Mouse (Mus musculus) cerebellum, adult 9-10 months (tissue): ENCODE measurements around the gene Aagab.

Experiments used
- DNase-seq: peaks from one replicate; pipeline ENCODE4 v3.0.0; 2022

Gene Aagab

GRCm38 (mm10) chr9:63609246-63609645, 6.8 kb downstream of the Aagab start:
- no peak for DNase-seq

GRCm38 (mm10) chr9:63609776-63610175, 7.3 kb downstream of the Aagab start:
- DNase-seq: no peak

- DNase-seq: no peak
Measured at GRCm38 (mm10) chr9:63610231-63610630, 7.8 kb downstream of the Aagab start.

GRCm38 (mm10) chr9:63610841-63611366, 8.4 kb downstream of the Aagab start:
- DNase-seq: no peak

- no peak for DNase-seq
Measured at GRCm38 (mm10) chr9:63611967-63612366, 9.5 kb downstream of the Aagab start.

GRCm38 (mm10) chr9:63612565-63613515, 10.4 kb downstream of the Aagab start:
- DNase-seq: peak; percentile 55

GRCm38 (mm10) chr9:63613569-63613968, 11.1 kb downstream of the Aagab start:
- DNase-seq: no peak

GRCm38 (mm10) chr9:63614018-63614985, 11.8 kb downstream of the Aagab start:
- no peak for DNase-seq

GRCm38 (mm10) chr9:63617967-63618366, 15.5 kb downstream of the Aagab start:
- no peak for DNase-seq

- no peak for DNase-seq
Measured at GRCm38 (mm10) chr9:63623895-63624569, 21.6 kb downstream of the Aagab start.

- no peak for DNase-seq
Measured at GRCm38 (mm10) chr9:63625090-63625756, 22.8 kb downstream of the Aagab start.

GRCm38 (mm10) chr9:63632045-63632444, 29.6 kb downstream of the Aagab start:
- DNase-seq: no peak

GRCm38 (mm10) chr9:63632924-63633323, 30.5 kb downstream of the Aagab start:
- DNase-seq: no peak

- no peak for DNase-seq
Measured at GRCm38 (mm10) chr9:63633334-63633733, 30.9 kb downstream of the Aagab start.

GRCm38 (mm10) chr9:63636113-63636512, 33.7 kb downstream of the Aagab start:
- DNase-seq: no peak

GRCm38 (mm10) chr9:63641983-63642646, 39.7 kb downstream of the Aagab start:
- DNase-seq: no peak

GRCm38 (mm10) chr9:63644011-63644410, 41.6 kb downstream of the Aagab start:
- no peak for DNase-seq

- no peak for DNase-seq
Measured at GRCm38 (mm10) chr9:63645084-63645483, 42.6 kb downstream of the Aagab start.

GRCm38 (mm10) chr9:63647581-63648519, 45.4 kb downstream of the Aagab start:
- DNase-seq: peak; percentile 63

- no peak for DNase-seq
Measured at GRCm38 (mm10) chr9:63648520-63648918, 46.1 kb downstream of the Aagab start.
